Mouse (Mus musculus) heart, adult 2 months (tissue): ENCODE results near the gene Arhgap31.

Experiments
- CTCF ChIP-seq: fragments of 200-600 bp; IDR thresholded peaks from 2 replicates; pipeline ENCODE4 v1.8.1; 2022; ENCODE audit warnings: antibody characterized with exemption, mild to moderate bottlenecking, moderate library complexity
- POLR2A ChIP-seq: fragments of 200-500 bp; IDR thresholded peaks from 2 replicates; pipeline ENCODE4 v1.6.1; 2011; ENCODE audit warnings: mild to moderate bottlenecking, low read depth, low read length, control low read depth; ENCODE audit not compliant: insufficient read depth

GRCm38 (mm10) chr16:38743941-38744673 is 31.0 kb upstream of the Arhgap31 start:
- no peak for TF ChIP-seq CTCF
- peak; percentile 58; the same call in 1 of the 2 replicates for TF ChIP-seq POLR2A
